Mouse (Mus musculus): ENCODE measurements around the gene Map4k5. TPM values are rescaled to one million over a fixed set of nuclear protein-coding genes. Genes with fewer than 3 reads are reported as not detected.

Map4k5 gene
- polyA plus RNA-seq, 1 experiment from 2014 or later = 32.7 TPM

DNA sequence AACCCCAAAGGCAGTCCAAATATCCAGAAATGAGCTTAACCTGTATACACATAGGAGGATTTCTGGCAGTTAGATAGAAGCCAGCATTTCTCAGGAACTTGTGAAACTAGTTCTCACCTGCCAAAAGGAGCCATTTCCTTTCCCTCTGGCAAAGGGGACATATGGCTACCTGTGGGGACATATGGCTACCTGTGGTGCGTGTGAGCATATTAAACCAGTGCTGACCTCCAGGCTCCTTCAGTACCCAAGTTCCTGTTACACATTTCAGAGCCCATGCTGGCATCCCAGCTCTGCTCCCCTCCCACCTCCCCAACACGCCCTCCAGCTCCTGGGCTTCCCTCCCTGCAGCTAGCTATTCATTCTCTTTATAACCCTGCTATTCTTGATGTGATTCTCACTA, 79.4 kb downstream of the Map4k5 start:
- H3K27me3 ChIP-seq (ENCODE audit: control insufficient read depth, insufficient read depth, low read length) = no peaks in the 10 kb centered on the region
- no peaks in the 10 kb centered on the region for H3K36me3 ChIP-seq (ENCODE audit: control insufficient read depth, insufficient read depth, low read length)
- H3K9ac ChIP-seq (ENCODE audit: low read length) = no peak overlapping the region
- no peaks in the 10 kb centered on the region for H3K9me3 ChIP-seq (ENCODE audit: control insufficient read depth, low read length)
- no peak overlapping the region for H3K27ac ChIP-seq (ENCODE audit: low read depth, low read length)
- peaks cover 8% of the 10 kb centered on the region; the same call in 1 of the 2 replicates for H3K4me1 ChIP-seq (replicated peaks; ENCODE audit: control insufficient read depth, insufficient read depth, low read length)
- H3K4me3 ChIP-seq (ENCODE audit: low read depth, low read length) = no peak overlapping the region
- 42% methylated on average over 2 of the region's 2 CpGs for WGBS
- ATAC-seq (replicated peaks; ENCODE audit: low FRiP score) (no peak), DNase-seq (ENCODE audit: low spot score) (no peak)
- no peak overlapping the region for H3K4me2 ChIP-seq (ENCODE audit: low read depth, low read length, severe bottlenecking)

DNA sequence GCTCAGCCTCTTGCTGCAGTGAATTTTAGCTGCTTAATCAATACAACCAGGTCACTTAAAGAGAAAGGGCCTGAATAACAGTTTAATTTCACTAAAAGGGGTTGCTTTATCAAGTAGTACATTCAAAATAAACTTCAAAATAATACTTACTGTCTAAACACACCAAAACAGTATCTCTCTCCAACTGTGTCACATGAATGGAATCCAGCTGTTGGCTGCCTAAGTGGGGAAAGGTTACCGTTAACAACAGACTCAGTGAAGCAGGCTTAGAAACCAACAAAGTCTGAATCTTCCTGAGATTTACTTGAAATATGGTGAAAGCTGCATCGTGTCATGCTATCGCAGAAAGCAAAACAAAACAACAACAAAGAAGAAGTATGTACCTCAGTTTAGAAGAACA, 80.0 kb downstream of the Map4k5 start:
- Histone ChIP-seq H3K4me1 (replicated peaks; ENCODE audit: control insufficient read depth, insufficient read depth, low read length) (peaks cover 8% of the 10 kb centered on the region; the same call in 1 of the 2 replicates), H3K36me3 (ENCODE audit: control insufficient read depth, insufficient read depth, low read length) (no peaks in the 10 kb centered on the region)
- 73% methylated on average over 3 of the region's 3 CpGs for WGBS

DNA sequence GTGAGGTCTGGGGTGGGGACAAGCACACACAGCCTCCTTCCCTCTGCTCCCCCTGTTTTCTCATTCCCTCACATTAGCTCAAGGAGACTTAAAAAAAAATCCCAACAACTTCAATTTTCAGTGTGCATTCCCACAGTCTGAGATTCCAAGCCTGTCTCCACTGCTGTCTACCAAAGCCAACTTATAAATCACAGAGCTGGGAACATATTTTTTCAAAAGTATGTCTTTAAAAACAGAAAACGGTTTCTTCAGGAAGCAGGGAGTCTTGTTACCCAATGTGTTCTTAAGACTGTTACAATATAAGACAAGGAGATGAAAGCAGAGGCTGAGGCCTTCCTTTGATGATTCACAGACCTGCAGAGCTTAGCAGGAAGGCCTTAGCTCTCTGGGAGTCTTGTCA, 81.0 kb downstream of the Map4k5 start:
- Histone ChIP-seq H3K4me2 (ENCODE audit: low read depth, low read length, severe bottlenecking) (no peak overlapping the region), H3K36me3 (ENCODE audit: control insufficient read depth, insufficient read depth, low read length) (no peaks in the 10 kb centered on the region), H3K4me1 (replicated peaks; ENCODE audit: control insufficient read depth, insufficient read depth, low read length) (peaks cover 8% of the 10 kb centered on the region; the same call in 1 of the 2 replicates), H3K27me3 (ENCODE audit: control insufficient read depth, insufficient read depth, low read length) (no peaks in the 10 kb centered on the region), H3K9me3 (ENCODE audit: control insufficient read depth, low read length) (no peaks in the 10 kb centered on the region), H3K27ac (ENCODE audit: low read depth, low read length) (no peak overlapping the region), H3K4me3 (ENCODE audit: low read depth, low read length) (no peak overlapping the region), H3K9ac (ENCODE audit: low read length) (no peak overlapping the region)
- 40% methylated on average over 1 of the region's 1 CpGs for whole genome bisulfite sequencing
- DNase-seq (ENCODE audit: low spot score) (no peak), ATAC-seq (replicated peaks; ENCODE audit: low FRiP score) (no peak)

More for the DNA sequence above, 80.0 kb downstream of the Map4k5 start:
- Histone ChIP-seq H3K4me2 (ENCODE audit: low read depth, low read length, severe bottlenecking) (no peak overlapping the region), H3K27me3 (ENCODE audit: control insufficient read depth, insufficient read depth, low read length) (no peaks in the 10 kb centered on the region), H3K9ac (ENCODE audit: low read length) (no peak overlapping the region), H3K4me3 (ENCODE audit: low read depth, low read length) (no peak overlapping the region), H3K27ac (ENCODE audit: low read depth, low read length) (no peak overlapping the region), H3K9me3 (ENCODE audit: control insufficient read depth, low read length) (no peaks in the 10 kb centered on the region)
- no peak for DNase-seq (ENCODE audit: low spot score)
- ATAC-seq (replicated peaks; ENCODE audit: low FRiP score) = no peak

DNA sequence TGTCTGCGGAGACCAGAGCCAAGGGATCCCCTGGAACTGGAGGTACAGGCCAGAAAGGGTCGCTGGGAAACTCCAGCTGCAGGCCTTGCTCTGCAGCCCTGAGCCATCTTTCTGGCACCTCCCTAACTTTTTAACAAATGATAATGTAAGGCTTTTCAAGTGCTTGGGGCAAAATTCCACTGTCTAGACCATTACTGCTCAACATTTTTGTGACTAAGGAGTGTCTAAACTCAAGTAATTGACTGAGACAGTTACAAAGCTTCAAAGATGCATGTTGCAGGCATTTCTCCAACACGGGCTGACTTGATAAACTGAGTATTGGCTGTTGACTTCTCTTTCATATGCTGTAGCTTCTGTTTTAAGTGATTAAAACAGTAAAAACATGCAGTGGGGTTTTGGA, 83.6 kb downstream of the Map4k5 start:
- no peak overlapping the region for H3K27ac ChIP-seq (ENCODE audit: low read depth, low read length)
- H3K36me3 ChIP-seq (ENCODE audit: control insufficient read depth, insufficient read depth, low read length) = no peaks in the 10 kb centered on the region
- H3K4me1 ChIP-seq (replicated peaks; ENCODE audit: control insufficient read depth, insufficient read depth, low read length) = peaks cover 5% of the 10 kb centered on the region; the same call in 1 of the 2 replicates
- H3K4me2 ChIP-seq (ENCODE audit: low read depth, low read length, severe bottlenecking) = no peak overlapping the region
- no peak overlapping the region for H3K4me3 ChIP-seq (ENCODE audit: low read depth, low read length)
- 93% methylated on average over 3 of the region's 3 CpGs for WGBS
- H3K9ac ChIP-seq (ENCODE audit: low read length) = no peak overlapping the region
- ATAC-seq (replicated peaks; ENCODE audit: low FRiP score) = no peak
- no peaks in the 10 kb centered on the region for H3K27me3 ChIP-seq (ENCODE audit: control insufficient read depth, insufficient read depth, low read length)
- no peaks in the 10 kb centered on the region for H3K9me3 ChIP-seq (ENCODE audit: control insufficient read depth, low read length)
- no peak for DNase-seq (ENCODE audit: low spot score)

DNA sequence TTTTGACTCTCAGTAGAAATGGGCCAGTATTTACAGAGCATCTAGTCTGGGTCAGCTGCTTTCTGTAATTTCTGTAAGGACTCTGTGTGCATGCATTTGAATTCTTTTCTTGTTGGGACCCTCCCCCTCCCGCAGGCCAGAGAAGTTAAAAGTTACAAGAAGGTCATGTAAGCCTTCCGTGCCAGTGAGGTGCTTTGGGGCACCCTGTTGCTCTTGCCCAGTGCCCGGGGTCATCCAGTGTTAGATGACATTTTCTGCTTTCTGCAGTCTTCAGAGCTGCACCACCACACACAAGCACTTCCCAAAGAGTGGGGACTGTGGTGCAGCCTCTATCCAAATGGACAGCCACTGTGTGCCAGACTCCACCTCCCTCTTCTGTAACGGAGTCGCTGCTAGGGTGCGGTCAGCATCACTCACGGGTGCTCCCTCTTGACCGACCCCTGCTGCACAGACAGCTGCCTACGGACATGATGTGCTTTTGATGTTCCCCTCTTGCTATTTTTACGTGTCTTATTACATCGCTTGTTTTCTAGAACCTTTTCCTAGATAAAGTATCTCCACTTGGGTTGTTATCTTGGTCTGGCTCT, 85.5 kb downstream of the Map4k5 start:
- Histone ChIP-seq H3K4me3 (ENCODE audit: low read depth, low read length) (no peak overlapping the region), H3K27ac (ENCODE audit: low read depth, low read length) (no peak overlapping the region), H3K4me2 (ENCODE audit: low read depth, low read length, severe bottlenecking) (no peak overlapping the region), H3K36me3 (ENCODE audit: control insufficient read depth, insufficient read depth, low read length) (no peaks in the 10 kb centered on the region), H3K9ac (ENCODE audit: low read length) (no peak overlapping the region), H3K9me3 (ENCODE audit: control insufficient read depth, low read length) (no peaks in the 10 kb centered on the region), H3K4me1 (replicated peaks; ENCODE audit: control insufficient read depth, insufficient read depth, low read length) (no peaks in the 10 kb centered on the region), H3K27me3 (ENCODE audit: control insufficient read depth, insufficient read depth, low read length) (no peaks in the 10 kb centered on the region)
- DNase-seq (ENCODE audit: low spot score) = no peak
- ATAC-seq (replicated peaks; ENCODE audit: low FRiP score) = no peak
- 81% methylated on average over 11 of the region's 11 CpGs for WGBS

DNA sequence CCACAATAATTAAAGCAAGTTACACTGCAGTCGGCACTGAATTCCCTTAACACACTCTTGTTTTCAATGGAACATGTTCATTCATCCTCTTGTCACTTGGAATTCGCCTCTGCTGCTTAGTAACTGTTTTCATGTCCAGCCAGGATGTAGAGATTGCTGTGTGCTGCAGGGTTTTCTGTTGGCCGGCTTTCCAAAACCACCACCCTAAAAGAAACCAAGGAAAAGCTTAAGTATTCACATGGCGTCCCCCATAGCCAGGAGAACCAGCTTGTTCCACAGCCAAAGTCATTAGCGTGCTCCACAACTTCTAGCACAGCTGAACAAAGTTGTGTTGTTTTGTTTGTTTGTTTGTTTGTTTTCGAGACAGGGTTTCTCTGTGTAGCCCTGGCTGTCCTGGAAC, 87.9 kb downstream of the Map4k5 start:
- ATAC-seq (replicated peaks; ENCODE audit: low FRiP score) (no peak), DNase-seq (ENCODE audit: low spot score) (no peak)
- no peaks in the 10 kb centered on the region for H3K9me3 ChIP-seq (ENCODE audit: control insufficient read depth, low read length)
- 91% methylated on average over 6 of the region's 6 CpGs for WGBS
- no peak overlapping the region for H3K27ac ChIP-seq (ENCODE audit: low read depth, low read length)
- H3K27me3 ChIP-seq (ENCODE audit: control insufficient read depth, insufficient read depth, low read length) = no peaks in the 10 kb centered on the region
- no peak overlapping the region for H3K9ac ChIP-seq (ENCODE audit: low read length)
- H3K4me1 ChIP-seq (replicated peaks; ENCODE audit: control insufficient read depth, insufficient read depth, low read length) = no peaks in the 10 kb centered on the region
- H3K36me3 ChIP-seq (ENCODE audit: control insufficient read depth, insufficient read depth, low read length) = no peaks in the 10 kb centered on the region
- no peak overlapping the region for H3K4me3 ChIP-seq (ENCODE audit: low read depth, low read length)
- H3K4me2 ChIP-seq (ENCODE audit: low read depth, low read length, severe bottlenecking) = no peak overlapping the region

DNA sequence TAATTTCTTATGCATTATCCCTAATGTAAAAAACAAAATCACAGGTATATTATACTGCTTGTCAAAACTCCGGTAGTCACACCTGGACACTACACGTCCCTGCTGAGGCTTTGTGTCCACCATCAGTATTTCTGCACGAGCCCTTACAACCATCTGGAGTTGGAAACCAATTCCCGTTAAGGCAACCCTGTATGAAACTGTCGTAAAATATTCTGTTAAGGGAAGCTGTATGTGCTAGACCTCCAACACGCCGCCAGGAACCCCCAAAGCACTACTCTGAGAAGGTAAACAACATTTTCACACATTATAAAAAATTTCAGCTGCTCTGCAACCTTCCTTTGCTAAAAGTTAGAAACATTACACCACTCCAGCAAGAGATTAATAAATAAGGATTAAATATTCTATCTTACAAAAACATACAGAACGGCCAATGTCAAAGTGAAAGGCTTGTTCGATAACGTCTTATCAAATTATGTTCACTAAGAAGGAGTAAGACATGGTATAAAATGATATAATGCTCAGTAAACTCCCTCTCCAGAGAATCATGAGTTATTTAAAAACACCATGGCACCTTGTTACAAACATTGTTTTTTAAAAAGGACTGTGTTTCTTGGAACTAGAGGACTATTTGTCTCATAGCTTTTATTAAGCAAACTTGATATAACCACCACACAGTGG, 88.5 kb downstream of the Map4k5 start:
- DNase-seq (ENCODE audit: low spot score) (no peak), ATAC-seq (replicated peaks; ENCODE audit: low FRiP score) (no peak)
- Histone ChIP-seq H3K4me2 (ENCODE audit: low read depth, low read length, severe bottlenecking) (no peak overlapping the region), H3K9ac (ENCODE audit: low read length) (no peak overlapping the region), H3K4me3 (ENCODE audit: low read depth, low read length) (no peak overlapping the region), H3K27ac (ENCODE audit: low read depth, low read length) (no peak overlapping the region), H3K4me1 (replicated peaks; ENCODE audit: control insufficient read depth, insufficient read depth, low read length) (no peaks in the 10 kb centered on the region), H3K36me3 (ENCODE audit: control insufficient read depth, insufficient read depth, low read length) (no peaks in the 10 kb centered on the region), H3K9me3 (ENCODE audit: control insufficient read depth, low read length) (no peaks in the 10 kb centered on the region), H3K27me3 (ENCODE audit: control insufficient read depth, insufficient read depth, low read length) (no peaks in the 10 kb centered on the region)
- WGBS = 94% methylated on average over 10 of the region's 10 CpGs

DNA sequence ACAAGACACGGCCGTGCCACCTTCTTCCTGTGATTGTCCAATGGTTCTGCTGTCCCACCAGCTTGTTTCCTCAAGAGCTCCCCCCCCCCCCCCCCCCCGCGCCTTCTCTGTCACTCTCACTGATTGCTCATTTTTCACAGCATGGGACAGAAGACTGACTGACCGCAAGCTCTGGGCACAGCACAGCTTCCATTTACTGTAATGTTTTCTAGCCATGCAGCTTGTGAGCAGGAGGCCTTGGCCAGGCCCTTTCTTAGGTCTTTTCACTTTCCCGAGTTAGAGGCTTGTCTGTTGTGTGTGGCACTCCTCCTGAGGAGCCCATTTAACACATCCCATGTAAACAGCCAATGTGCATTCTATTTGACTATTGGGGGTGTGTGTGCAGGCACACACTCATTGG, 89.8 kb downstream of the Map4k5 start:
- ATAC-seq (replicated peaks; ENCODE audit: low FRiP score) = no peak
- H3K4me2 ChIP-seq (ENCODE audit: low read depth, low read length, severe bottlenecking) = no peak overlapping the region
- H3K27me3 ChIP-seq (ENCODE audit: control insufficient read depth, insufficient read depth, low read length) = no peaks in the 10 kb centered on the region
- no peaks in the 10 kb centered on the region for H3K9me3 ChIP-seq (ENCODE audit: control insufficient read depth, low read length)
- no peak overlapping the region for H3K27ac ChIP-seq (ENCODE audit: low read depth, low read length)
- no peak overlapping the region for H3K4me3 ChIP-seq (ENCODE audit: low read depth, low read length)
- H3K36me3 ChIP-seq (ENCODE audit: control insufficient read depth, insufficient read depth, low read length) = no peaks in the 10 kb centered on the region
- no peaks in the 10 kb centered on the region for H3K4me1 ChIP-seq (replicated peaks; ENCODE audit: control insufficient read depth, insufficient read depth, low read length)
- DNase-seq (ENCODE audit: low spot score) = no peak
- H3K9ac ChIP-seq (ENCODE audit: low read length) = no peak overlapping the region
- WGBS = 87% methylated on average over 5 of the region's 6 CpGs

DNA sequence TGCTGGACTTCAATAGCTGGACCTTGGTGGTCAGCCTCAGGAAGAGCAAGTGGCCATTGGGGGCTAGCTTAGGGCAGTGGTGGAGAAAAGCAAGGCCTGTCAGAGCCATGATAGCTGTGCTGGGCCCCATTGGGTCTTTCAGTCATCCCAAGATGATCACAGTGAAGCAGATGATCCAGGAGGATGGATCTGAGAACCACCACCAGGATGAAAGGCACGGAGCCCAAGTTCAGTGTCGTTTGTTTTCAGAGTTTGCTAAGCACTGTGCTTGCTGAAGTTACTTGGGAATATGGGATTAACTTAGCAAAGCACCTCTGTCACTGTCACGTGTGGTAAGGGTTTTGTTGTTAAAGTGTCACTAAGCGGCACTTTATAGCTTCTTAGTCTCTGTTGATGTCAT, 92.4 kb downstream of the Map4k5 start:
- no peak overlapping the region for H3K4me2 ChIP-seq (ENCODE audit: low read depth, low read length, severe bottlenecking)
- DNase-seq (ENCODE audit: low spot score) (no peak), ATAC-seq (replicated peaks; ENCODE audit: low FRiP score) (no peak)
- no peaks in the 10 kb centered on the region for H3K4me1 ChIP-seq (replicated peaks; ENCODE audit: control insufficient read depth, insufficient read depth, low read length)
- no peaks in the 10 kb centered on the region for H3K9me3 ChIP-seq (ENCODE audit: control insufficient read depth, low read length)
- no peaks in the 10 kb centered on the region for H3K27me3 ChIP-seq (ENCODE audit: control insufficient read depth, insufficient read depth, low read length)
- H3K27ac ChIP-seq (ENCODE audit: low read depth, low read length) = no peak overlapping the region
- no peak overlapping the region for H3K9ac ChIP-seq (ENCODE audit: low read length)
- H3K36me3 ChIP-seq (ENCODE audit: control insufficient read depth, insufficient read depth, low read length) = no peaks in the 10 kb centered on the region
- no peak overlapping the region for H3K4me3 ChIP-seq (ENCODE audit: low read depth, low read length)
- WGBS = 88% methylated on average over 4 of the region's 4 CpGs
